Mouse (Mus musculus) gastrocnemius, adult 18-20 months (tissue): ENCODE measurements around the gene Pcdh7. TPM values are rescaled to one million over a fixed set of nuclear protein-coding genes. Genes with fewer than 3 reads are reported as not detected.

Source experiments
- DNase-seq: peaks from one replicate; pipeline ENCODE4 v3.0.0; 2021; ENCODE audit warnings: low spot score
- total RNA-seq, 2 experiments: library from RNA; stranded (reverse); gene quantifications; 2 replicates each; pipeline ENCODE4 v1.2.3; 2021

Pcdh7 gene
- total RNA-seq, 2 experiments from 2014 or later = 2.5 to 3.7 TPM

DNA sequence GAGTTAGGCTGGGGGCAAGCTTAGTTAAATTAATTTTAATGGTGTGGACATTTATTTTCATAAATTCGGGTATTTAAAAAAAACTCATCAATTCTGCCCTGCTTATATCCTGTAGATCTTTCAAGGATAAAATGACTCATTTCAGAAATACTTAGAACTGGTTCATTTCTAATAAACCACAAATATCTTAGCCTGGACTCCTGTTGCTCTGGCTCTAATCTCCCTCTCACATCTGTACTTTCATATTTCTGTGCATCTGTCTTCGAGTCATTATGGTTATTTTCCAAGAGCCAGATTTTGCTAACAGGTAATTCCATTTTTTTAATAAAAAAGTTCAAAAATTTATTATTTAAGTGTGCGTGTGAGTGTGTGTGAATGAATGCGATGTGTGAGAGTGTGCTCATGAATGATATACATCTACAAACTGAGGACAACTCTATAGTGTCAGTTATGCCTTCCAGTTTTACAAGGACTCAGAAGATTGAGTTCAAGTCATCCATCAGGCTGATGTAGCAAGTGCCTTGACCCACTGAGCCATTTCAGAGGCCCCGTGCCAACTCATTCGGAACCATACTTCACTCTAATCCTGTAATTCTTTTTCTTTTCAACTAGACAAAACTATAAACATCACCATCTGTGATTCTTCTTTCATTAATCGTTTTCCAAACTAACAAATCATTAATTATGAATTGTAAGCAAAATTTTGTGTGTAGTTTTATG is 80.3 kb downstream of the Pcdh7 start:
- DNase-seq = no peak

GRCm38 (mm10) chr5:57803108-57803507 is 85.3 kb downstream of the Pcdh7 start:
- DNase-seq = no peak

DNA sequence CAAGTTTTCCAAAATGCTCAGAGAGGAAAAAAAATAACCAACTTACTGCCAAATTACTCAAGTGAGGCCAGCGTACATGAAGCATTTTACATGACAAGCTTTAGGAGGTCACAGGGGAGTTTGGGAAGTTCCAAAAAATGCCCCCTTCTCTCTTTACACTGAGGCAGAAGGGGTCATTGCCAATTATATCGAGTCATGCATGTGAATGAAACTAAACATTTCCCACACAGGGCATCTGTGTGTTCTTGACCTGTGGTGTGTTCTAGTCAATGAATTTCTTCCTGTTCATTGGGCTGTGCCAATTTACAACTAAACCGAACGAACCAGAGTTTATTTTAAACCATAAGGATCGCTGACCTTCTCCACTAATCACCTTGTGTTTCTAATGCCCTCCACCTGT is 86.1 kb downstream of the Pcdh7 start:
- no peak for DNase-seq

DNA sequence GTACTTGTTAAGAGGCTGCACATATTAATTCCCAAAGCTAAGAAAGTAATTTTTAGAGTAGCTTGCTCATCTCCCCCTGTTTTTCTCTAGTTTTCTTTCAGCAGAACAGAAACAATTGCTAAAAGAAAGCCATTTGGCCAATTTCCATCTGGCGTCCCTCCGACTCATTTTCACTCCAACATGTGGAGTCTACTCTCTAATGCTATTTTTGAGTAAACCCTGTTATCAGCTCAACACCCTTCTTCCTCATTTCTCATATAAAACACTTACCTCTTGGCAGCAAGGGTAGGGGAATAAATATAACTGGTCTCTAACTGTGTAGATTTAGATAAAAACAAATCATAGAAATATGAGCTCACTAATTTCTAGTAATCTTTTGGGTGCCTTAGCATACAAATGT is 89.6 kb downstream of the Pcdh7 start:
- DNase-seq = peak; percentile 4

DNA sequence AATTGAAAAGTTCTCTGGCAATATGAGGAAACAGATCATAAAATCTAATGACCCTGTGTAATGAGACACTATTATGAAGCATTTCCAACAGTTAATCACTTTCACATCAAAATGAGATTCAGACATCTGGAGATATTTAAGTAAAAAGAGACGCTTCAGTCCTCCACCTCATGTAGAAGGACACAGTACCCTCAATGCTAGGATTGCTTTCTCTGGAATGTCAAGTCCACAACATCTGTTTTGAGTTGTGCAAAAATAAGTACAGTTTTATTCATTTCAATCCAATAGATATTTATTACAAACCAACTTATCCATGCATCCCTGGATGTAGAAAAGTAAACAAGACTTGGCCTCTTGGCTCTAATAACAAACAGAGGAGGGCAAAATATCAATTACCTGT is 92.9 kb downstream of the Pcdh7 start:
- DNase-seq = no peak

DNA sequence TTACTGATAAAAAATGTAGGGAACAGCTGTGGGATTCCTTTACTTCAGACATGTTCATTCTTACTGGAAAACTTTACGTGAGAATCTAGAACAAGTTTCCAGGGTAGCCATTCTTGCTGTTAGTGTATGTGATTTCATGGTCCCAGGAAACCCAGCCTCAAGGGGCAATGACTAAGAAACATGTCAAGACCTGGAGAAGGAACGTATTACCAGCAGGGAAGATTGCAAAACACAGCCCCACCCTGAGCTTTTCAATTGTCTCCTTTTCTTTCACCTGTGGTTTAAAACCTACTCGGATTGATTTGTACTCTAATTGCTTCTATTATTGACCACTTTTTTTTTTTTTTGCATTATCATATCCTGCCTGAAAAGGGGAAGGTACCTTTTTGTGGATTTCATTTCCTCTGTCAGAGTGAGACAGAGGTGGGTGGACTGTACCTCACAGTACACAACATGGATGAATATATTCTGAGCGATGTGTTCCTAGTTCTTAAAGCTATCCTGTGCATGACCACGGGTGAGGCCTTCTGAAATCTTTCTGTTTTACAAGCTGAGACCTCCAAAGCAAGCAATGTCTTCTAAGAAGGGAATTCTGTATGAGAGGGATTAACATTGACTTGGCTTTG is 98.3 kb downstream of the Pcdh7 start:
- DNase-seq = no peak

DNA sequence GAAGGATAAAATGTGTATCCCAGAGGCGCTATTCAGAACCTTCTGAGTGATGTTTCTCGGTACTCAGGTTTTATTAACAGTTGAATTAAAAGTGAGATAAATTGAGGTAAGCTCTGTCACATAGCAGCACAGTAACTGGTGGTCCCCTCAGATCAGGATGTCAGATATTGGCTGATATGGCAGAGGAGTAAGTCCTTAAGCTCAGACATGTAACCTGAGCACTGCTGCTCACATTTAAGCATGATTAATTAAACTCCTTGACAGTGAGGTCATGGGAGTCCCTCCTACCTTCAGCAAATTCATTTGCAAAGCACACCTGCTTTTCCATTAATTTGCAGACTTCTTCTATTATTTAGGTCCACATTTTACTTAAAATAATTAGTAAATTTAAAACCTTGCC is 102.0 kb downstream of the Pcdh7 start:
- no peak for DNase-seq

GRCm38 (mm10) chr5:57821099-57821498 is 103.3 kb downstream of the Pcdh7 start:
- no peak for DNase-seq

- DNase-seq = no peak
Measured at GRCm38 (mm10) chr5:57828437-57828836, 110.7 kb downstream of the Pcdh7 start.

DNA sequence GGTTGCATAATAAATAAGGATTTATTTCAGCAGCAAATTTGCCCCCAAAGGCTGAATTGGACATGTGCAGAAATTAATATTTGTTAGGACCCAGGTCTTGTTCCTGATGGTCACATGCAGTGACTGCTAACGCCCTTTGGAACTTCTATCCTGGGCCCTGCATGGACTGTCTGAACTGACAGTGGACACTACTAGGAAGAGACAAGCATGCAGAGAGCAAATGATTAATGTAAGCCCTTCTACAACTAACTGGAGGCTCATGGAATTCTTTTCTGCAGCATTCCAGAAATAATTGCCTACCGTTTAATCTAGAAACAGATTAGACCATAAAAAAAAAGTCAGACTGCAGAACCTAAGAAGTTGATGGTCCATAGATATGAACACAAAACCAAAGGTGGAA is 119.4 kb downstream of the Pcdh7 start:
- no peak for DNase-seq

GRCm38 (mm10) chr5:57841357-57842119 is 123.8 kb downstream of the Pcdh7 start:
- DNase-seq = no peak

- DNase-seq = no peak
Measured at GRCm38 (mm10) chr5:57847500-57847899, 129.7 kb downstream of the Pcdh7 start.

GRCm38 (mm10) chr5:57850111-57850510 is 132.3 kb downstream of the Pcdh7 start:
- no peak for DNase-seq

DNA sequence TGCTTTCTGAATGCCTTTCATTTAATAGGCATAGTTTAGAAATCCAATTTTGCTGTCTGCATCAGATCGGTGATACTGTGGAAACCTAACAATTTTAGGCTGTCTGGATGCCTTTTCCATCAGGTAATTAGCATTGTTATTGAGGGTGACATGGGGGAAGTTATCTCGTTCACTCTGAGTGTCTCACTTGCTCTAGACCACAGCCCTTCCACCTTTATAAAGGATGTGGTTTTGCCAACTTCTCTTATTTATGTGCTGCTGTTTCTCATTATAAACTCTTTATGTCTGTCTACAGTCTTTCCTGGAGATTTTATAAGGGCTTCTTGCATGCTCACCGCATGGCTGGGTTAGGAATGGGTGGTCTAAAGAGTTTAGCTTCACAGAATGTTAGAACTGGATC is 139.5 kb downstream of the Pcdh7 start:
- no peak for DNase-seq

- DNase-seq = no peak
Measured at GRCm38 (mm10) chr5:57864254-57864653, 146.5 kb downstream of the Pcdh7 start.

DNA sequence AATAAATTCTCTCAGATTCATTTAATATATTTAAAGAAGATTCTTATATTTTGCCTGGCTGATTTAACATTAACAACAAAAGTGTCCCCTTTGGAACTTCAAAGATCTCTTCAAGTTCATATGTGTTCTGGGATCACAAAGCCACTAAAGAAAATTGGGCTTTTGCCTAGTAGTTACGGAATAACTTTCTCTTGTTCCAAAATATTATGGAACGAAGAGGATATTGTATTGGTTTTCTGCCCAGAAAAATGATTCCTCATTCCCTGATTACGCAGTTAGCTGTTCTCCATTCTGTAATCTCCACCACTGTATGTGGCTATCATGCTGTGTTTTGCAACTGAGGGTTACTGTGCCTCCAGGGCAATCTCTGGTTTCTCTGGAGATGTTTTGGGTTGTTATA is 147.5 kb downstream of the Pcdh7 start:
- no peak for DNase-seq

DNA sequence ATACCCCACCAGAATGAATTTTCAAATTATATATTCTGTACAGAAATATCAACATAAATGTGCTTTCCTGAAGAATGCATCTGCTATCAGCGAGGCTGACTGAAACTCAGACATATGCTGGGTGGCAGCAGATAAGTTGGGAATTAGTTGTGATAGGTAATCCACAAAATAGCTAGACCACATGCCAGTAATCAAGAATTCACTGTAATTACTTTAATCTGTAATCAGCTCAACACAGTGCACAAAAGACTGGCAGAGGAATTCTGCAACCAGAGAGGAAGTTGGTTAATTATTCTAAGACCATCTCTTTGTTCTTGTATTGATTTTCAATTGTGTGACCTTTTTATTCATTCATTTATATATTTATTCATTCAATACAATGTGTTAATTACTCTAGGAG is 148.3 kb downstream of the Pcdh7 start:
- DNase-seq = no peak

DNA sequence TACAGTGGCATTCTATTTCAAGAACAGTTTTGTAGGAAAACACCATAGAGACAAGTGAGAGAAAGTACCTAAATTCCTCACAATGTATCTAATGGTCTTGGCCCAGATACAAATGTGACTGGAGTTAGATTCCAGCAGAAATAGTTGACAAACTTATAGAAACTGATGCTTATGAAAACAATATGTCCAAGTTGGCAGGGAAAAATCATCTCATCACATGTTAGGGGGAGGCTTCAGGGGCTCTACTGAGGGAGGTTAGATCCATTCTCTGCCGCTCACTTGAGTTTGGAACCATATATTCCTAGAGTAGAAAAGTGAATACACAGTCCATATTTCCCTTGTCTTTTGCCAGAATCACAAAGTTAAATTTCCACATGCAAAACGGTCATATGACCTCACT is 150.1 kb downstream of the Pcdh7 start:
- no peak for DNase-seq

- no peak for DNase-seq
Measured at GRCm38 (mm10) chr5:57868702-57869101, 150.9 kb downstream of the Pcdh7 start.

GRCm38 (mm10) chr5:57870727-57871126 is 153.0 kb downstream of the Pcdh7 start:
- DNase-seq = no peak

GRCm38 (mm10) chr5:57884982-57885381 is 167.2 kb downstream of the Pcdh7 start:
- DNase-seq = no peak

DNA sequence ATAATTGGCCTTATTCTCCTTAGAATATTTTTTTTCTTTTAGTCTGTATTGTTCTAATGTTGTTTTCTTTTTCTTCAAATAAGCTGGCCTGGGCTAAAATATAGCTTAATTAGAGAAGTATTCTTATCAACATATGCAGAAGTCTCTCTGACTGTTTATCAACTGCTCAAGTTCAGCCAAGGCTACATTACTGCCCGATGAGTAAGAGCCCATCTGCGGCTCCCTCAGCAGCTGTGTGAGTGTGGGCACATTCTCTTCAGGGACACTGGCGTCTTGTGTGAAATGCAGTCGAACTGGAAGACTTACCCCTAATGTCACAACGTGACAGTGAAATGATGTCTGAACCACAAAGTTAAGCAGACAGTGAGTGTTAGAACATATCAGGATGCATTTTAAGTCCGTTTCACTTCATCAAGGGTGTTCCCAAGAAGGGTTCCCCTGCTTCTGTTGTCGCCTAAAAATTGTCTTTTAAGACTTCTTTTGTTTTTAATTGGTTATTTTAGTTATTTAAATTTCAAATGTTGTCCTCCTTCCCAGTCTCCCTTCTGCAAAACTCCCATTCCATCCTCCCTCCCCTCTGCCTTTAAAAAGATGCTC is 181.3 kb downstream of the Pcdh7 start:
- DNase-seq = peak; percentile 2
